Mouse (Mus musculus): Measurements from ENCODE around the gene Klf2. TPM values are rescaled to one million over a fixed set of nuclear protein-coding genes. Genes with fewer than 3 reads are reported as not detected.

Klf2 gene
- polyA plus RNA-seq, 1 experiment from 2014 or later, result 4.3 TPM

DNA sequence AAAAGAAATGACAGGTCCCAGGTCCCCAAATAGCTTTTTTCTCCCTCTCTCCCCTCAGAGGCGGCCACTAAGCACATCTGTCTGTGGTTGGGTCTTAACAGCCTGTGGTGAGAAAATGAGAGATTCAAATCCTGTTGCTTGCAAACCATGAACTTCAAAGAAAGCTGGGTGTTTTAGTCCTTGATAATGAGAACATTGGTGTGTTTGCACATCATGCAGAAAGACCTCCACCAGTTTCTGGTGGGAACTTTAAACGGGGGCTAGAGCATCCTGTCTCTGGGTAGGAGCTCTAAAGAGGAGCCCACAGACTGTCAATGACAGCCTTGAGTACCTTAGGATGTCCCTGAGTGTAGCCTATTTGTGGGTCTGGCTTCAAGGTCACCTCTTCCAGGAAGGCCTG lies 27.7 kb upstream of the Klf2 start:
- H3K4me3 ChIP-seq (replicated peaks), result no peak overlapping the region
- WGBS, result 82% methylated on average over 2 of the region's 2 CpGs
- H3K4me2 ChIP-seq (replicated peaks), result no peak overlapping the region
- no peaks in the 10 kb centered on the region for H3K27me3 ChIP-seq
- no peaks in the 10 kb centered on the region for H3K4me1 ChIP-seq (replicated peaks)
- H3K27ac ChIP-seq, result no peak overlapping the region
- ATAC-seq, result no peak
- H3K36me3 ChIP-seq, result no peaks in the 10 kb centered on the region
- H3K9ac ChIP-seq (replicated peaks), result no peak overlapping the region
- no peaks in the 10 kb centered on the region for H3K9me3 ChIP-seq

DNA sequence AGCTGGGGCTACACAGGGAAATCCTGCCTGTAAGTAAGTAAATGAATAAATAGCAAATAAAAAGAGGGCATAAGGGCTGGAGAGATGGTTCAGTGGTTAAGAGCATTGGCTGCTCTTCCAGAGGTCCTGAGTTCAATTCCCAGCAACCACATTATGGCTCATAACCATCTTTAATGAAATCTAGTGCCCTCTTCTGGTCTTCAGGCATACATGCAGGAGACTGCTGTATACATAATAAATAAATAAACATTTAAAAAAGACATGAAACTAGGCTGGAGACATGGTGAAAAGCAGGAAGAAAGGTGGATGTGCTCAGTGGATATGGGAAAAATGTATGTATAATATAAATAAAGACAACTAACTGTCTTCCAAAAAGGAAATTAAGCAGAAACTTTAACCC lies 25.5 kb upstream of the Klf2 start:
- ATAC-seq, result no peak
- H3K4me3 ChIP-seq (replicated peaks), result no peak overlapping the region
- no peaks in the 10 kb centered on the region for H3K4me1 ChIP-seq (replicated peaks)
- H3K9me3 ChIP-seq, result no peaks in the 10 kb centered on the region
- H3K9ac ChIP-seq (replicated peaks), result no peak overlapping the region
- H3K27me3 ChIP-seq, result no peaks in the 10 kb centered on the region
- H3K36me3 ChIP-seq, result no peaks in the 10 kb centered on the region
- H3K27ac ChIP-seq, result no peak overlapping the region
- H3K4me2 ChIP-seq (replicated peaks), result no peak overlapping the region

DNA sequence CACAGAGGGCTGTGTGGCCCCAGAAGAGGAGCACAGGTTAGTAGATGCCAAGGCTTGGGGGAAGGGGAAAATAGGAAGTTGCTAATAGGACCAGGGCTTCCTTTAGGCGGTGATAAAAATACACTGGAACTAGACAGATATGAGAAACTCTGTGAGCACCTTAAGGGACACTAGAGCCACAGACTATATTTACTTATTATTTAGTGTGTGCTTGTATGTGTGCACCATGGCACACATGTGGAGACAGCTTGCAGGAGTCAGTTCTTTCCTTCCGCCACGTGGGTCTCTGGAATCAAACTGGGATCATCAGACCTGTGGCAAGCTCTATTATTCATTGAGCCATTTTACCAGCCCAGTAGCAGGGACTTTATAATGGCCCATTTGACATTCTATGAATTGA lies 23.7 kb upstream of the Klf2 start:
- Histone ChIP-seq H3K4me1 (replicated peaks) (no peaks in the 10 kb centered on the region), H3K27ac (0 out of 2 replicates have a peak overlapping the region, but pooled peaks have one; percentile 9), H3K27me3 (no peaks in the 10 kb centered on the region), H3K4me3 (replicated peaks) (no peak overlapping the region), H3K9ac (replicated peaks) (no peak overlapping the region), H3K9me3 (no peaks in the 10 kb centered on the region), H3K4me2 (replicated peaks) (no peak overlapping the region), H3K36me3 (no peaks in the 10 kb centered on the region)
- no peak for ATAC-seq
- 67% methylated on average over 3 of the region's 3 CpGs for WGBS

DNA sequence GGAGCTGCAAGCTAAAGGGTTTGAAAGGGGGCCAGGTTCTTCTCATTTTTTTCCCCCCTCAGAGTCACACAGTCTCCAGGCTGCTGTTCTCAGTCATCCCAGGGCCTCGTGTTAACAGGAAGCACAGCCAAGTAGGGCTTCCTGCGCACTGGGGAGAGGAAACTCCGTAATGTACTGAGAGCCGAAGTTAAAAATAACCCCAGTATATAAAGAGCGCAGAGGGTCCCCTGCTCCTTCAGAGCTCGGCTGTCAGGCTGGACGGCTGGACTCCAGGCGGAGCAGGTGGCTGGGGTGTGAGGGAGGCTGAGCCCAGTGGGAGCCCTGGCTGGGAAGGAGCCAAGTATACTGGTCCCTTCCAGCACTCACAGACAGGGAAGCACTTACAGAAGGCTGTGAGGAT lies 23.2 kb upstream of the Klf2 start:
- no peaks in the 10 kb centered on the region for H3K9me3 ChIP-seq
- no peaks in the 10 kb centered on the region for H3K36me3 ChIP-seq
- H3K4me3 ChIP-seq (replicated peaks), result no peak overlapping the region
- H3K4me2 ChIP-seq (replicated peaks), result no peak overlapping the region
- H3K27ac ChIP-seq, result no peak overlapping the region
- no peaks in the 10 kb centered on the region for H3K4me1 ChIP-seq (replicated peaks)
- no peak overlapping the region for H3K9ac ChIP-seq (replicated peaks)
- 0 out of 2 replicates have a peak, but pooled peaks have one; percentile 43 for ATAC-seq
- H3K27me3 ChIP-seq, result no peaks in the 10 kb centered on the region
- WGBS, result 70% methylated on average over 8 of the region's 8 CpGs

DNA sequence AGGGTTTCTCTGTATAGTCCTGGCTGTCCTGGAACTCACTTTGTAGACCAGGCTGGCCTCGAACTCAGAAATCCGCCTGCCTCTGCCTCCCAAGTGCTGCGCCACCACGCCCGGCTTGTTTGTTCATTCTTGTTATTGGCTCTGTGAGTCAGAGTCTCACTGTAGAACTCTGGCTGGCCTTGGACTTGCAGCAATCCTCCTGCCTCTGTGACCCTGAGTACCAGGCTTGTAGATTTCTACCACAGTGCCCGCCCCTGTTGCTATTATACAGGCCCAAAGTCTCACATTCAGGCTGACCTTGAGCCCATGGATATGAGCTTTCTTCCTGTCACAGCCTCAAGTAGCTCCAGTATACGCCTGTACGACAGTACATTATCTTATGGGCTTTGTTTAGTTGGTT lies 22.3 kb upstream of the Klf2 start:
- H3K9ac ChIP-seq (replicated peaks), result no peak overlapping the region
- H3K4me3 ChIP-seq (replicated peaks), result no peak overlapping the region
- no peak for ATAC-seq
- no peak overlapping the region for H3K4me2 ChIP-seq (replicated peaks)
- H3K36me3 ChIP-seq, result no peaks in the 10 kb centered on the region
- H3K27me3 ChIP-seq, result no peaks in the 10 kb centered on the region
- no peak overlapping the region for H3K27ac ChIP-seq
- no peaks in the 10 kb centered on the region for H3K9me3 ChIP-seq
- no peaks in the 10 kb centered on the region for H3K4me1 ChIP-seq (replicated peaks)
- WGBS, result 84% methylated on average over 8 of the region's 8 CpGs

DNA sequence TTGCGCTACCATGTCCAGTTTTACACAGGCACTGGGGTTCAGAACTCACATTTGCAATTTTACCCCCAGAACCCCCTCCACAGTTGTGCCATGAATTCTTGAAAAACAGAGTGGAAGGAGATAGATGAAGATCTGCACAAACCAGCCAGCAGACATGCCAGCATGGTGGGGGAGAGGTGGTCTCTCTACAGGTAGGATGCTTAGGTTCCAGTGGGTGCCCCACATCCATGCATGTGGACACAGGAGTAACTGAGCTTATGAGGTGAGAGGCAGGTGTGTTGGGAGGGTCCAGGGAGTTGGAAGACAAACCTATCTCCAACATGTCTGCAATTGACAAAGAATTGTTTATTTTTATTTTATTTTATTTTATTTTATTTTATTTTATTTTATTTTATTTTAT lies 19.9 kb upstream of the Klf2 start:
- 90% methylated on average over 1 of the region's 1 CpGs for WGBS

GRCm38 (mm10) chr8:72300654-72301400 lies 18.0 kb upstream of the Klf2 start:
- ATAC-seq, result no peak
- Histone ChIP-seq H3K9ac (replicated peaks) (no peak overlapping the region), H3K27ac (no peak overlapping the region), H3K4me1 (replicated peaks) (no peaks in the 10 kb centered on the region), H3K4me3 (replicated peaks) (no peak overlapping the region), H3K4me2 (replicated peaks) (no peak overlapping the region), H3K9me3 (no peaks in the 10 kb centered on the region), H3K27me3 (no peaks in the 10 kb centered on the region), H3K36me3 (no peaks in the 10 kb centered on the region)
- WGBS, result 82% methylated on average over 9 of the region's 9 CpGs

More for the DNA sequence above, 19.9 kb upstream of the Klf2 start:
- Histone ChIP-seq H3K9ac (replicated peaks) (no peak overlapping the region), H3K4me1 (replicated peaks) (no peaks in the 10 kb centered on the region), H3K4me3 (replicated peaks) (no peak overlapping the region), H3K27ac (no peak overlapping the region), H3K4me2 (replicated peaks) (no peak overlapping the region), H3K27me3 (no peaks in the 10 kb centered on the region), H3K9me3 (no peaks in the 10 kb centered on the region), H3K36me3 (no peaks in the 10 kb centered on the region)
- ATAC-seq, result no peak

DNA sequence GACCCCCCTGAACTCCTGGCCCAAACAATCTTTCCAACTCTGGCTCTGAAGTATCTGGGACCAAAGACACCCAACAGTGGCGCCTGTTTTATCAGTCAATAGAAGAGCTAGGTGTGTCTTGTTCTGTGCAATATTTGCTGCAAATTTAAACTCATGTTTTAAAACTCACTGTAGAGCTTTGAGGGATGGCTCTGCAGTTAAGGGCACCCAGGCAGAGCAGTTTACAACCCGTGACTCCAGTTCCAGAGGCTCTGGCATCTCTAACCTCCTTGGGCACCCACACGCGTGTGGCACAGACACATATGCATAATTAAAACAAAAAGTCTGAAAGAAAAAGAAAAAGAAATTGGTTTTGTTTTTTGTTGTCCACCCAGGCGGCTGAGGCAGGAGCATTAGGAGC lies 17.3 kb upstream of the Klf2 start:
- Histone ChIP-seq H3K27me3 (no peaks in the 10 kb centered on the region), H3K9me3 (no peaks in the 10 kb centered on the region), H3K27ac (no peak overlapping the region), H3K4me3 (replicated peaks) (no peak overlapping the region), H3K4me1 (replicated peaks) (no peaks in the 10 kb centered on the region), H3K4me2 (replicated peaks) (no peak overlapping the region), H3K9ac (replicated peaks) (no peak overlapping the region), H3K36me3 (no peaks in the 10 kb centered on the region)
- WGBS, result 79% methylated on average over 5 of the region's 5 CpGs
- no peak for ATAC-seq

DNA sequence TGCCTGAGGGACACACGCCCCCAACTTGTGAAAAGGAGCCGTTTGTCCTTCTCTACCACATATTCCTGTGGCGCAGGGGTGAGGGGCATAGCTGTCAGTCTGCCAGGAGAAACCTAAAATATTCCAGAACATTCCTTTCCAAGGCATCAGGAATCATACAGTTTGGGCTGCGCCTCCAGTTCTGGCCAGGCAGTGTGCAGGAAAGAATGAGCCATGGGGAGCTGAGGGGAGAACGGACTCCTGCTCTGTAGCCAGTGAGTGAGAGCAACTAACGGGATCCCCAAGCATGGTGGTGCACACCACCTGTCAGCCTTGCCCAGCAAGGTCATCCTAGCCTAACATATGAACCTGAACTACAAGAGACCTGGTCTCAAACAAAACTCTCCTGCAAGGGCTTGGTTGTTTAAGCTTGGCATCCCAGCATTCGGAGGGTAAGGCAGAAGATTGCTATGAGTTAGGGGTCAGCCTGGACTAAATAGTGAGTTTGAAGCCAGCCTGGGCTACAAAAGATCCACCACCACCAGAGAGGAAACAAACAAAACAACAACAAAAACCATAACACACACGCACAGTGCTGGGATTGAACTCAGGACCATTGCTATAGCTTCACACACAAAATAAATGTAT lies 15.7 kb upstream of the Klf2 start:
- H3K4me1 ChIP-seq (replicated peaks), result no peaks in the 10 kb centered on the region
- no peak overlapping the region for H3K4me3 ChIP-seq (replicated peaks)
- no peaks in the 10 kb centered on the region for H3K9me3 ChIP-seq
- no peaks in the 10 kb centered on the region for H3K36me3 ChIP-seq
- 83% methylated on average over 8 of the region's 8 CpGs for WGBS
- H3K27ac ChIP-seq, result no peak overlapping the region
- no peak overlapping the region for H3K9ac ChIP-seq (replicated peaks)
- H3K27me3 ChIP-seq, result no peaks in the 10 kb centered on the region
- no peak overlapping the region for H3K4me2 ChIP-seq (replicated peaks)
- no peak for ATAC-seq

GRCm38 (mm10) chr8:72303633-72304032 lies 15.2 kb upstream of the Klf2 start:
- Histone ChIP-seq H3K4me1 (replicated peaks) (no peaks in the 10 kb centered on the region), H3K36me3 (no peaks in the 10 kb centered on the region), H3K9ac (replicated peaks) (no peak overlapping the region), H3K27ac (no peak overlapping the region), H3K9me3 (no peaks in the 10 kb centered on the region), H3K4me3 (replicated peaks) (no peak overlapping the region), H3K4me2 (replicated peaks) (no peak overlapping the region), H3K27me3 (no peaks in the 10 kb centered on the region)
- WGBS, result 71% methylated on average over 8 of the region's 8 CpGs
- ATAC-seq, result no peak

DNA sequence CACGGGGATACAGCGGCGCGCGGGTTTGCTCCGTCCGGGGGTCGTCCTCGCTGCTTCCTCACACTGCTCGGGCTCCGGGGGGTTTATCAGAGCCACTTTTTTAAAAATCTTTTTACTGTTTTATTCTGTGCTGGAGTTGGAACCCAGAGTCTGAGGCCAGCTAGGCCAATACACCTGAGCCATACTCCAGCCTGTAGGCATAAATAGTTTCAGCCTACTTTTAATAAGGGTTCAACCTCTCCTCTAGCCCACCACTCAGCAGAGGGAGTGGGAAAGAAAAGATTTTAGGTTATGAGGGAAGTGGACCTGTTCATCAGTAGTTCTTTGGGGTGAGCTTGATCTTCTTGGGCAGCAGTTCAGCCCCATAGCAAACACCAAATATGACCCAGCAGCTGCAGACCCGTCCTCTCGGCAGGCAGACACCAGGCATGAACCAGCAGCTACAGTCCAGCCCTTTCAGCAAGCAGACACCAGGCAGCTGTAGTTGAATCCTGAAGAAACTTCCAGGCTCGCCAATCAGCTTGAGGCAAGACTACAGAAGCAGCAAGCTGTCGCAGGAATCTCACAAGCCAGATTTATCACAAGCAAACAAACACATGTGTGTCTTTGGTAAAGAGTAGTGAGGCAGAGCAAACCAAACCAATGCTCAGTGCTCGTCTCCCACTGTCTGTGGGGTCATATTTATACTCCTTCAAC lies 13.5 kb upstream of the Klf2 start, which contains the start of gene Gm10282:
Gm10282 (minus strand) TSS at position 51 of the 696 bp plus-strand sequence.
- WGBS, result 84% methylated on average over 16 of the region's 16 CpGs
- Histone ChIP-seq H3K4me2 (replicated peaks) (no peak within 1 kb of the TSS), H3K27ac (no peak within 1 kb of the TSS), H3K9me3 (no peaks in the 10 kb centered on the region), H3K9ac (replicated peaks) (no peak within 1 kb of the TSS), H3K36me3 (no peaks in the 10 kb centered on the region), H3K27me3 (no peaks in the 10 kb centered on the region), H3K4me3 (replicated peaks) (no peak within 1 kb of the TSS), H3K4me1 (replicated peaks) (no peaks in the 10 kb centered on the region)
- no peak for ATAC-seq

GRCm38 (mm10) chr8:72306913-72307312 lies 11.9 kb upstream of the Klf2 start:
- H3K9me3 ChIP-seq, result no peaks in the 10 kb centered on the region
- no peaks in the 10 kb centered on the region for H3K27me3 ChIP-seq
- H3K9ac ChIP-seq (replicated peaks), result no peak overlapping the region
- H3K4me1 ChIP-seq (replicated peaks), result no peaks in the 10 kb centered on the region
- no peak overlapping the region for H3K27ac ChIP-seq
- 88% methylated on average over 5 of the region's 5 CpGs for WGBS
- no peak overlapping the region for H3K4me3 ChIP-seq (replicated peaks)
- no peak for ATAC-seq
- no peak overlapping the region for H3K4me2 ChIP-seq (replicated peaks)
- H3K36me3 ChIP-seq, result no peaks in the 10 kb centered on the region
